Mouse (Mus musculus) heart, postnatal 0 days (tissue): ENCODE data around the gene R3hdm1. TPM values are rescaled to one million over a fixed set of nuclear protein-coding genes. Genes with fewer than 3 reads are reported as not detected.

ENCODE experiments used
- ATAC-seq: fragments of 200-750 bp; cut with Nextera tagmentation; 2 replicates; pipeline ENCODE4 v1.8.0; 2017; ENCODE audit warnings: low read depth, moderate number of reproducible peaks, moderate library complexity; ENCODE audit not compliant: insufficient read depth
- DNase-seq: peaks from one replicate; pipeline ENCODE4 v3.0.0-alpha.2; 2016; ENCODE audit warnings: low spot score
- H3K27ac ChIP-seq: fragments of 300-500 bp; sonication (generic); 2 replicates; pipeline ENCODE4 v1.5.1; 2014; ENCODE audit warnings: low read depth, mild to moderate bottlenecking
- H3K27me3 ChIP-seq: fragments of 300-500 bp; sonication (generic); 2 replicates; pipeline ENCODE4 v1.6.1; 2014; ENCODE audit warnings: low read length, mixed read lengths; ENCODE audit not compliant: control insufficient read depth, insufficient read depth
- H3K36me3 ChIP-seq: fragments of 300-500 bp; sonication (generic); replicated peaks from 2 replicates; pipeline ENCODE4 v1.6.1; 2014; ENCODE audit warnings: low read length, mixed read lengths; ENCODE audit not compliant: control insufficient read depth, insufficient read depth
- H3K4me1 ChIP-seq: fragments of 300-500 bp; sonication (generic); 2 replicates; pipeline ENCODE4 v1.6.1; 2014; ENCODE audit warnings: antibody characterized with exemption; ENCODE audit not compliant: control insufficient read depth, insufficient read depth
- H3K4me2 ChIP-seq: fragments of 300-500 bp; sonication (generic); 2 replicates; pipeline ENCODE4 v1.6.1; 2014; ENCODE audit warnings: low read depth, mild to moderate bottlenecking, low read length, moderate library complexity
- H3K4me3 ChIP-seq: fragments of 300-500 bp; sonication (generic); 2 replicates; pipeline ENCODE4 v1.5.1; 2014; ENCODE audit warnings: low read depth, low read length
- H3K9ac ChIP-seq: fragments of 300-500 bp; sonication (generic); replicated peaks from 2 replicates; pipeline ENCODE4 v1.6.1; 2014; ENCODE audit warnings: low read depth, low read length, mixed read lengths
- H3K9me3 ChIP-seq: fragments of 300-500 bp; sonication (generic); replicated peaks from 2 replicates; pipeline ENCODE4 v1.6.1; 2016; ENCODE audit warnings: low read length; ENCODE audit not compliant: control insufficient read depth
- CTCF ChIP-seq: IDR thresholded peaks from 2 replicates; pipeline ENCODE4 v1.5.1; 2016; ENCODE audit warnings: antibody characterized with exemption, control low read depth, low read depth
- EP300 ChIP-seq: IDR thresholded peaks from 2 replicates; pipeline ENCODE4 v1.6.1; 2016; ENCODE audit warnings: antibody characterized with exemption, low read depth
- WGBS: fragments of 180-500 bp; shearing (Covaris S2); extraction: QIAGEN DNeasy Blood & Tissue Kit; methylation state at CpG from one replicate; pipeline ENCODE4 v1.1.7; 2014; 5-methylcytosine and 5-hydroxymethylcytosine counted together
- polyA plus RNA-seq: library from polyadenylated mRNA; unstranded; fragments of >200 nt; fragmentation: Nextera tagmentation; extraction: Ambion mirVana; gene quantifications from 2 replicates; pipeline ENCODE4 v1.2.1, GENCODE M21; 2015
- total RNA-seq: library from RNA; depleted of rRNA; stranded (reverse); fragments of >200 nt; gene quantifications from 2 replicates; pipeline ENCODE4 v1.2.3, GENCODE M21; 2014; ENCODE audit warnings: low replicate concordance; rRNA removed

The R3hdm1 gene
- total RNA-seq: 23.9 and 34.9 TPM in 2 replicates
- 35.9 and 44.4 TPM in 2 replicates for polyA plus RNA-seq

DNA sequence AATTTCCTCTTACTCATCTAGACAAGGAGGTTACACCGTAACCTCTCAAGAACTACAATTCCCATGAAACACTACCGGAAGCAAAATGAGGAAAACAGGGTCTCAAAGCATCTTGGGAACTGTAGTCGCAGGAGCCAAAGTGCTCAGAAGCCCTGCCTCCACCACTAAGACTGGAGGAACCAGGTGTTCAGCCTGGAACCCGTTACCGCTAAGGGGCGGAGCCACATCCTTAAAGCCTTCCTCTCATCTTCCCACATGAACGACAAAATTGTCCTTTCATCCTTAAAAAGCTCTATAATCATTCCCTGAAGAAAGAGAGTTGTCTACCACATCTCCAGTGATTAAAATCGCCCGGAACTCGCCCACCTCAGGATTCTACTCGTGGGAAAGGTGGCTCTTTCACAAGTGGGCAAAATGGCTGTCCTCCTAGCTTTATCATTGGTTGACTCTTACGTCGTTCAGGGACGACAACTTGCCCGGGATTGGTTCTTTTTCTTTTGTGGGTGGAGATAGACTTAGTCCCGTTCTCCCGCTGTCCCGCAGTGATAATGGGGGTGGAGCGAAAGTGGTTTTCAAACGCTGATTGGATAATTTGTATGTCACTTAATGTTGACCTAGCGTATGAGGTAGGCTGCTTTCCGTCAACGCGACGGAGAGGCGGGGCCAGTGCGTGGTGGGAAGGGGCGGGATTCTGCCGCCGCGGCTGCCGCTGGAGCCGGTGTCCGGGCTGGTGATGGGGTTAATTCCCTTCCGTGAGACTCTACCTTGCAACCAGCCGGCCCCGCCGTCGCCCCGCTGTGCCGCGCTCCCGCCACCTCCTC lies at the start of gene R3hdm1, which contains the start of gene Zranb3:
Gene R3hdm1, plus strand, starts transcription at position 661 of the 821 bp plus-strand sequence.
Gene Zranb3, minus strand, starts transcription at position 407 of the 821 bp plus-strand sequence.
- H3K27me3 ChIP-seq: no peaks in the 10 kb centered on the region
- ATAC-seq: peak; percentile 96
- no peaks in the 10 kb centered on the region for H3K9me3 ChIP-seq
- H3K36me3 ChIP-seq: no peaks in the 10 kb centered on the region
- peak within 1 kb of the TSS; percentile 87 for H3K9ac ChIP-seq
- H3K4me1 ChIP-seq: peaks cover 12% of the 10 kb centered on the region
- TF ChIP-seq CTCF (no peak), EP300 (no peak; the same call in 1 of the 2 replicates)
- peak within 1 kb of the TSS; percentile 97 for H3K27ac ChIP-seq
- under 1% methylated on average over 38 of the region's 43 CpGs for whole genome bisulfite sequencing
- peak within 1 kb of the TSS; percentile 97 for H3K4me3 ChIP-seq
- peak; percentile 100 for DNase-seq
- peak within 1 kb of the TSS; percentile 94 for H3K4me2 ChIP-seq

DNA sequence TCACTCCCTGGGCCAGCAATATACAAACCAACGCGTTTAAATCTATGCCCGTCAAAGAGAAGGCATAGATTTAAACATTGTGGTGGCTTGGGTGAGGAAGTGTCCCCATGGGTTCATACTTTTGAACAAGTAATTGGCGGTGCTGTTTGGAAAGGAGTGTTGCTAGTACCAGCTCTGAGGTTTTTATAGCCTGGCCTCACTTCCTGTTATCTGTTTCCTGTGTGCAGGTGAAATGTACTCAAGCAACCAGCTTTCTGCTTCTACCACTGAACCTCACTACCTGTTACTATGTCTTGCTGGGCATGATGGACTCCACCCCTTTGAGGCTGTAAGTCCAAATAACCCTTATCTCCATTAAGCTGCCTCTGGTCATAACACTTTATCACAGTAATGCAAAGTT lies 45.8 kb upstream of the R3hdm1 start:
- H3K36me3 ChIP-seq: no peaks in the 10 kb centered on the region
- TF ChIP-seq EP300 (no peak), CTCF (no peak)
- ATAC-seq (no peak), DNase-seq (no peak)
- H3K27ac ChIP-seq: no peak overlapping the region
- 91% methylated on average over 4 of the region's 4 CpGs for WGBS
- H3K9ac ChIP-seq: no peak overlapping the region
- no peaks in the 10 kb centered on the region for H3K4me1 ChIP-seq
- H3K27me3 ChIP-seq: no peaks in the 10 kb centered on the region
- no peaks in the 10 kb centered on the region for H3K9me3 ChIP-seq
- H3K4me3 ChIP-seq: no peak overlapping the region
- no peak overlapping the region for H3K4me2 ChIP-seq

DNA sequence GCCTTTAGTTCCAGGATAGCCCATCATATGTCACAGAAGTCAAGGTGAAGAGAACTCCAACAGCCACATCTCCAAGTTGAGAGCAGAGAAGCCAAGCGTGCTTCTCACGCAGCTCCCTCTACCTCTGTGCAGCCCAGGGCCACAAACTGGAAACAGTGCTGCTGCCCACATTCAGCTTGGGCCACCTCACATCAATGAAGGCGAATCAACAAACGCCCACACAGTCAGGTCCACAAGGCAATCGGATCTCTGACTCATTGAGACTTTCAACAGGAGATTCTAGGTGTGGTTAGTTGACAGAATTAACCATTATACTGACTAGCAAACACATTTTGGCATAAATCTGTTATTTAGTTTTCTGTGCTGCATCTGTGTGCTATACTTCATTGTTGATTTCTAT lies 44.5 kb upstream of the R3hdm1 start:
- H3K4me2 ChIP-seq: no peak overlapping the region
- TF ChIP-seq EP300: no peak
- no peak for TF ChIP-seq CTCF
- H3K9ac ChIP-seq: no peak overlapping the region
- DNase-seq (no peak), ATAC-seq (no peak)
- no peak overlapping the region for H3K4me3 ChIP-seq
- H3K27ac ChIP-seq: no peak overlapping the region
- H3K27me3 ChIP-seq: no peaks in the 10 kb centered on the region
- no peaks in the 10 kb centered on the region for H3K4me1 ChIP-seq
- no peaks in the 10 kb centered on the region for H3K9me3 ChIP-seq
- 92% methylated on average over 5 of the region's 5 CpGs for whole genome bisulfite sequencing
- H3K36me3 ChIP-seq: no peaks in the 10 kb centered on the region

DNA sequence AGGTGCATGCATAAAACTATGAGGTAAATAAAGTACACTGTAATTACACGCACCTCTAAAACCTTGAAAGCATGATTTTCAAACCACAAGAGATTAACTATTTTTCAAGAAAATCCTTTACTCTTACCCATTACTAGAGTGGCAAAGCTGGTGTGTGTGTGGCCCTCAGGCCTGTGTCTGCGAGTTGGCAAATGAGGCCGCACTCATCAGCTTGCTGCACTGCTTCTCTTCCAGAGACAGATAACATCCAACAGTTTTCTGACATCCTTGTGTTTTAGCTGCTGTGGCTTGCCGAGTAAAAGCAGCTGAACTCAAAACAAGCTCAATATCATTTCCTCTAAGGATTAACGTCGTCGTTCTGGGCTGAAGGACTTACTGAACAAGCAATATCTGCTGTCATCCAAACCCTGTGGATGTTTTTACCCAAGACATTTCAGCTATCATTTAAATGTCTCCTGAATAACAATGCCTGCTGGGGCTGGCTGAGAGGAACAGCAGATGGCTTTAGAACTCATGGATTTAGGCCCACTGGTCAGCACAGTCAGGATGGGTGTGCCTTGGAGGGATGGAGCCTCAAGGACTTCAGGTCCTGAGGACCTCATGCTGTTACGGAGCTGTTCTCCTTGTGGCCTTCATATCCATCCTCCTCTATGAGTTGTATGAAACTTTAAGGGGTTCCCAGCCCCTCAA lies 42.3 kb upstream of the R3hdm1 start:
- Histone ChIP-seq H3K27me3 (no peaks in the 10 kb centered on the region), H3K9me3 (no peaks in the 10 kb centered on the region), H3K4me1 (no peaks in the 10 kb centered on the region), H3K9ac (no peak overlapping the region), H3K4me3 (no peak overlapping the region), H3K4me2 (no peak overlapping the region), H3K36me3 (no peaks in the 10 kb centered on the region), H3K27ac (no peak overlapping the region)
- ATAC-seq (no peak), DNase-seq (no peak)
- TF ChIP-seq EP300 (no peak), CTCF (no peak)
- 53% methylated on average over 8 of the region's 8 CpGs for WGBS

DNA sequence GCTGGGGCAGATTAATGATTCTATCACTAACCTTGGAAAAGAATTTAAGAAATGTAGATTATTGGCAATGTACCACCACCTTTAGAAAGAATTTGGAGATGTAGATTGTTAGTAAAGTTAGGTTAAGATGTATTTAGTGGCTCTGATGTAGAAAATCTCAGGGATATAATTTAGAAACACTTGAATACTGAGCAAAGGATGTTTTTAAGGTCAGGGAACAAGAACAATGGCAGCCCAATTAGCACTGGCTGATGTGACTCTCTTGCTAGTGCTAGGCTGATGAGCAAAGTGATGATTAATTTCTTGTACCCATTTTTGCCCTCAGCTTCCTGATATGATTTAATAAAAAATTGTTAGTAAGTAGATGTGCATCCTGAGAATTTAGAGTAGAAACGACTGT lies 41.7 kb upstream of the R3hdm1 start:
- no peak overlapping the region for H3K9ac ChIP-seq
- 71% methylated on average over 1 of the region's 1 CpGs for WGBS

More for the DNA sequence above, 41.7 kb upstream of the R3hdm1 start:
- Histone ChIP-seq H3K4me3 (no peak overlapping the region), H3K27me3 (no peaks in the 10 kb centered on the region), H3K9me3 (no peaks in the 10 kb centered on the region), H3K36me3 (no peaks in the 10 kb centered on the region), H3K4me1 (no peaks in the 10 kb centered on the region), H3K4me2 (no peak overlapping the region), H3K27ac (no peak overlapping the region)
- no peak for DNase-seq
- TF ChIP-seq CTCF: no peak
- no peak for TF ChIP-seq EP300
- ATAC-seq: no peak
